ENCODE assay signal across 9 mouse cellular contexts in genomic region chr9:122837680-122838079, GRCm38 (mm10). TPM values are rescaled to one million over a fixed set of nuclear protein-coding genes. Genes with fewer than 3 reads are reported as not detected.
A peak's percentile ranks its signal among the peaks of the same experiment; 100 is the strongest.
DNase-seq lines count a peak whose midpoint lies in the region; ATAC-seq and TF ChIP-seq lines count a peak whose summit lies in the region.
"Had no signal": no experiment of that assay in that cellular context is flagged by ENCODE, and none has a peak within 500 bp of the region (broad histone marks: within the 10 kb centered on the region; RNA-seq: fewer than 3 reads in every experiment).

No protein-coding gene starts in this region.

- H3K9me3 ChIP-seq in forebrain, embryonic 11.5 days (ENCODE audit: control insufficient read depth, low read length) = no peaks in the 10 kb centered on the region
- H3K9me3 ChIP-seq: liver, embryonic 15.5 days had no signal

- no peak overlapping the region for H3K4me3 ChIP-seq in layer of hippocampus, adult 2 months
- H3K4me3 ChIP-seq in forebrain, embryonic 11.5 days (ENCODE audit: low read depth, low read length) = no peak overlapping the region
- H3K4me3 ChIP-seq: liver, embryonic 15.5 days had no signal

- no peak; the same call in 1 of the 2 replicates for ATAC-seq in forebrain, embryonic 11.5 days (replicated peaks; ENCODE audit: low FRiP score)

- TF ChIP-seq CTCF in layer of hippocampus, adult 2 months (conservative IDR thresholded peaks at IDR 0.05) = peak; percentile 66

- H3K27ac ChIP-seq in layer of hippocampus, adult 2 months = no peak overlapping the region
- H3K27ac ChIP-seq in forebrain, embryonic 11.5 days (ENCODE audit: low read depth, low read length) = no peak overlapping the region
- H3K27ac ChIP-seq: liver, embryonic 15.5 days had no signal

- H3K36me3 ChIP-seq in forebrain, embryonic 11.5 days (ENCODE audit: control insufficient read depth, insufficient read depth, low read length) = no peaks in the 10 kb centered on the region

- H3K27me3 ChIP-seq in forebrain, embryonic 11.5 days (ENCODE audit: control insufficient read depth, insufficient read depth, low read length) = no peaks in the 10 kb centered on the region
- H3K27me3 ChIP-seq: liver, embryonic 15.5 days had no signal

- H3K9ac ChIP-seq in forebrain, embryonic 11.5 days (ENCODE audit: low read length) = no peak overlapping the region
- H3K9ac ChIP-seq: liver, embryonic 15.5 days had no signal

- H3K4me2 ChIP-seq in forebrain, embryonic 11.5 days (ENCODE audit: low read depth, low read length, severe bottlenecking) = no peak overlapping the region
- H3K4me2 ChIP-seq: liver, embryonic 15.5 days had no signal

- H3K4me1 ChIP-seq in forebrain, embryonic 11.5 days (replicated peaks; ENCODE audit: control insufficient read depth, insufficient read depth, low read length) = no peaks in the 10 kb centered on the region
- H3K4me1 ChIP-seq: liver, embryonic 15.5 days had no signal

- WGBS in forebrain, embryonic 11.5 days = 28% methylated on average over 16 of the region's 16 CpGs

- DNase-seq in layer of hippocampus, adult 2 months (ENCODE audit: low spot score in 2 of 2) = peak in 1 of 2 experiments; percentile 21
- DNase-seq in layer of hippocampus, adult 18-20 months (ENCODE audit: low spot score in 2 of 2) = no peak
- peak; percentile 82 for DNase-seq in adrenal gland, postnatal 14 days
- peak; percentile 71 for DNase-seq in forebrain, embryonic 11.5 days (ENCODE audit: low spot score)
- DNase-seq in kidney, adult 9 months = peak; percentile 84
- peak; percentile 81 for DNase-seq in lung, postnatal 25 days (ENCODE audit: low spot score)
- DNase-seq in thymus, postnatal 14 days = peak; percentile 44
- DNase-seq in layer of hippocampus, adult 9-11 months = no peak

RNA-seq across cellular contexts. Expression of gene Gm35549, which starts 6.2 kb away (rescaled TPM):
- not detected for total RNA-seq in layer of hippocampus, adult 2 months (2021)
- total RNA-seq in layer of hippocampus, adult 18-20 months (2021) = not detected
- not detected in 2 replicates for total RNA-seq in adrenal gland, postnatal 14 days (2021)
- polyA plus RNA-seq in forebrain, embryonic 11.5 days (2014; fragmentation: Nextera tagmentation; extraction: Ambion mirVana) = 0.67 TPM in 1 of 2 replicates, not detected in the other
- polyA plus RNA-seq: liver, embryonic 15.5 days had no signal

RNA-seq across cellular contexts. Expression of gene Zfp445, which starts 28.1 kb away (rescaled TPM):
- 100 to 1,000 TPM; 170 to 186 TPM for total RNA-seq in layer of hippocampus, adult 2 months (2021)
- 100 to 1,000 TPM; 152 to 156 TPM for total RNA-seq in layer of hippocampus, adult 18-20 months (2021)
- total RNA-seq in adrenal gland, postnatal 14 days (2021) = 100 and 106 TPM in 2 replicates
- polyA plus RNA-seq in forebrain, embryonic 11.5 days (2014; fragmentation: Nextera tagmentation; extraction: Ambion mirVana) = 75.9 and 81.8 TPM in 2 replicates

RNA-seq across cellular contexts. Expression of gene Tcaim, which starts 32.3 kb away (rescaled TPM):
- total RNA-seq in layer of hippocampus, adult 2 months (2021) = 10 to 100 TPM; 20.5 to 22.1 TPM
- total RNA-seq in layer of hippocampus, adult 18-20 months (2021) = 10 to 100 TPM; 20.2 to 22.0 TPM
- 16.7 and 17.7 TPM in 2 replicates for total RNA-seq in adrenal gland, postnatal 14 days (2021)
- polyA plus RNA-seq in forebrain, embryonic 11.5 days (2014; fragmentation: Nextera tagmentation; extraction: Ambion mirVana) = 5.6 and 6.0 TPM in 2 replicates

RNA-seq across cellular contexts. Expression of gene Zkscan7, which starts 47.8 kb away (rescaled TPM):
- total RNA-seq in layer of hippocampus, adult 2 months (2021) = 1 to 10 TPM; 5.2 TPM
- 1 to 10 TPM; 4.1 to 4.7 TPM for total RNA-seq in layer of hippocampus, adult 18-20 months (2021)
- total RNA-seq in adrenal gland, postnatal 14 days (2021) = 9.3 and 11.5 TPM in 2 replicates
- 5.5 and 5.7 TPM in 2 replicates for polyA plus RNA-seq in forebrain, embryonic 11.5 days (2014; fragmentation: Nextera tagmentation; extraction: Ambion mirVana)

Comparison
In these comparisons a context has a peak if more than half of its experiments do, and no peak if none do; other contexts are left out.
1. DNase-seq: peak in adrenal gland, postnatal 14 days (single experiment), forebrain, embryonic 11.5 days (single experiment), kidney, adult 9 months (single experiment), lung, postnatal 25 days (single experiment) and thymus, postnatal 14 days (single experiment); none in layer of hippocampus, adult 18-20 months (0 of 2) and layer of hippocampus, adult 9-11 months (single experiment).